Mouse (Mus musculus) bone marrow macrophage, adult 2 months (primary cell): Measurements from ENCODE around the gene Hnrnpll.

ENCODE experiments used
- CTCF ChIP-seq: IDR thresholded peaks from 2 replicates; pipeline ENCODE4 v1.5.1; 2012; ENCODE audit warnings: low read depth, mild to moderate bottlenecking, low read length, moderate library complexity
- POLR2A ChIP-seq: IDR thresholded peaks from 2 replicates; pipeline ENCODE4 v1.6.1; 2012; ENCODE audit warnings: mild to moderate bottlenecking, low read depth, low read length, borderline replicate concordance

GRCm38 (mm10) chr17:79984450-79984849 is 77.7 kb downstream of the Hnrnpll start:
- TF ChIP-seq CTCF (no peak), POLR2A (no peak)
